Mouse (Mus musculus) E14TG2a.4 (cell line): ENCODE measurements at regions not wholly inside any gene's neighbourhood (a gene's known extent, or its start where the extent isn't known, plus 50 kb on each side); places are given as distances from the start of the nearest gene placed in this dataset.

Source experiments
- CTCF ChIP-seq: conservative IDR thresholded peaks from 2 replicates; pipeline ENCODE4 v1.5.1; 2014; ENCODE audit warnings: low read length
- POU5F1 ChIP-seq: IDR thresholded peaks from 2 replicates; pipeline ENCODE4 v1.6.1; 2014; ENCODE audit warnings: low read length, borderline replicate concordance

DNA sequence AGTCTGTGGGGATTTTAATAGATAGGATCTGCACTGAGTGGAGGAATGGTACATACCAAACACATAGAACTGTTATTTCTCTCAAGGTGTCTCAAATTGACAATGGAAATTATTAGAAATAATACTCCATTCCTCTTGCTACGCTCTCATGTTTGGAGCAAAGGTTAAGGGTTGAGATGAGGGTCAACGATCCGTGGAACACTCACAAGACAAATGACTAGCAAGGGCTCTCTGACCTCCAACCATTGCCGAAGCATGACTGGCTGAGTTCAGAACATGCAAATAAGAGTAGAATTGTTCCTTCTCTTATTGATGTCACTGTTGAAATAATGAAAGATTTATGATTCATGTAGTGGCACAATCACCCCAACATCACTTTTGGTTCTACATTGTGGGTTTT lies 407.1 kb upstream of the Rgma start:
- TF ChIP-seq CTCF (no peak), POU5F1 (no peak)
